Mouse (Mus musculus) forebrain, postnatal 0 days (tissue): ENCODE measurements around the gene Smc5. TPM values are rescaled to one million over a fixed set of nuclear protein-coding genes. Genes with fewer than 3 reads are reported as not detected.

Experiments
- ATAC-seq: fragments of 200-750 bp; cut with Nextera tagmentation; 2 replicates; pipeline ENCODE4 v1.8.0; 2017; ENCODE audit warnings: mild to moderate bottlenecking, moderate library complexity
- DNase-seq: peaks from one replicate; pipeline ENCODE4 v3.0.0-alpha.2; 2015
- H3K27ac ChIP-seq: fragments of 300-500 bp; sonication (generic); 2 replicates; pipeline ENCODE4 v1.5.1; 2014; ENCODE audit warnings: low read depth, mild to moderate bottlenecking, antibody characterized with exemption, low read length, moderate library complexity, mixed read lengths
- H3K27me3 ChIP-seq: fragments of 300-500 bp; sonication (generic); 2 replicates; pipeline ENCODE4 v1.6.1; 2014; ENCODE audit warnings: mild to moderate bottlenecking, low read length, mixed read lengths; ENCODE audit not compliant: insufficient read depth
- H3K36me3 ChIP-seq: fragments of 300-500 bp; sonication (generic); 2 replicates; pipeline ENCODE4 v1.6.1; 2014; ENCODE audit warnings: mild to moderate bottlenecking, moderate library complexity; ENCODE audit not compliant: insufficient read depth
- H3K4me1 ChIP-seq: fragments of 300-500 bp; sonication (generic); 2 replicates; pipeline ENCODE4 v1.6.1; 2014; ENCODE audit warnings: antibody characterized with exemption; ENCODE audit not compliant: insufficient read depth
- H3K4me2 ChIP-seq: fragments of 300-500 bp; sonication (generic); 2 replicates; pipeline ENCODE4 v1.6.1; 2014; ENCODE audit warnings: low read depth, mild to moderate bottlenecking, moderate library complexity
- H3K4me3 ChIP-seq: fragments of 300-500 bp; sonication (generic); 2 replicates; pipeline ENCODE4 v1.5.1; 2014; ENCODE audit warnings: low read depth, low read length, mixed read lengths
- H3K9ac ChIP-seq: fragments of 300-500 bp; sonication (generic); 2 replicates; pipeline ENCODE4 v1.6.1; 2014; ENCODE audit warnings: mild to moderate bottlenecking
- H3K9me3 ChIP-seq: fragments of 300-500 bp; sonication (generic); 2 replicates; pipeline ENCODE4 v1.6.1; 2016; ENCODE audit warnings: low read length
- CTCF ChIP-seq: sonication (generic); IDR thresholded peaks from 2 replicates; pipeline ENCODE4 v1.5.1; 2016; ENCODE audit warnings: antibody characterized with exemption, control low read depth, low read depth
- WGBS: fragments of 180-500 bp; shearing (Covaris S2); extraction: QIAGEN DNeasy Blood & Tissue Kit; methylation state at CpG from one replicate; pipeline ENCODE4 v1.1.7; 2014; 5-methylcytosine and 5-hydroxymethylcytosine counted together
- polyA plus RNA-seq: library from polyadenylated mRNA; unstranded; fragments of >200 nt; fragmentation: Nextera tagmentation; extraction: Ambion mirVana; gene quantifications from 2 replicates; pipeline ENCODE4 v1.2.1, GENCODE M21; 2015
- total RNA-seq: library from RNA; depleted of rRNA; stranded (reverse); fragments of >200 nt; gene quantifications from 2 replicates; pipeline ENCODE4 v1.2.3, GENCODE M21; 2014

Gene Smc5
- total and polyA plus RNA-seq, 2 experiments from 2014 or later = 15.5 to 48.5 TPM

- H3K4me3 ChIP-seq = no peak overlapping the region
- H3K27ac ChIP-seq = no peak overlapping the region
- no peak for TF ChIP-seq CTCF
- H3K9ac ChIP-seq = no peak overlapping the region
- 0 out of 2 replicates have a peak, but pooled peaks cover 2% of the 10 kb centered on the region for H3K4me1 ChIP-seq
- no peaks in the 10 kb centered on the region for H3K9me3 ChIP-seq
- DNase-seq = no peak
- WGBS = 93% methylated on average over 1 of the region's 1 CpGs
- no peak overlapping the region for H3K4me2 ChIP-seq
- no peaks in the 10 kb centered on the region for H3K36me3 ChIP-seq
- H3K27me3 ChIP-seq = no peaks in the 10 kb centered on the region
- ATAC-seq = no peak
Measured at GRCm38 (mm10) chr19:23189744-23190143, 84.0 kb downstream of the Smc5 start.

GRCm38 (mm10) chr19:23188986-23189385 is 84.7 kb downstream of the Smc5 start:
- Histone ChIP-seq H3K4me2 (no peak overlapping the region), H3K4me3 (no peak overlapping the region), H3K27ac (no peak overlapping the region), H3K27me3 (no peaks in the 10 kb centered on the region), H3K9ac (no peak overlapping the region), H3K36me3 (no peaks in the 10 kb centered on the region), H3K4me1 (0 out of 2 replicates have a peak, but pooled peaks cover 2% of the 10 kb centered on the region), H3K9me3 (no peaks in the 10 kb centered on the region)
- no peak for TF ChIP-seq CTCF
- ATAC-seq (no peak), DNase-seq (no peak)
- 95% methylated on average over 7 of the region's 7 CpGs for WGBS

- 61% methylated on average over 6 of the region's 6 CpGs for WGBS
- 0 out of 2 replicates have a peak, but pooled peaks cover 2% of the 10 kb centered on the region for H3K4me1 ChIP-seq
- H3K4me2 ChIP-seq = no peak overlapping the region
- no peak overlapping the region for H3K9ac ChIP-seq
- ATAC-seq (peak; percentile 71), DNase-seq (peak; percentile 34)
- no peak for TF ChIP-seq CTCF
- H3K9me3 ChIP-seq = no peaks in the 10 kb centered on the region
- no peak overlapping the region for H3K27ac ChIP-seq
- no peaks in the 10 kb centered on the region for H3K27me3 ChIP-seq
- no peaks in the 10 kb centered on the region for H3K36me3 ChIP-seq
- H3K4me3 ChIP-seq = no peak overlapping the region
Measured at GRCm38 (mm10) chr19:23187732-23188131, 86.0 kb downstream of the Smc5 start.

GRCm38 (mm10) chr19:23184068-23184467 is 89.6 kb downstream of the Smc5 start:
- H3K4me1 ChIP-seq = 0 out of 2 replicates have a peak, but pooled peaks cover 2% of the 10 kb centered on the region
- no peak overlapping the region for H3K4me3 ChIP-seq
- H3K9ac ChIP-seq = no peak overlapping the region
- H3K27ac ChIP-seq = no peak overlapping the region
- H3K36me3 ChIP-seq = no peaks in the 10 kb centered on the region; the same call in 1 of the 2 replicates
- WGBS = 75% methylated on average over 4 of the region's 4 CpGs
- no peak for DNase-seq
- no peak for TF ChIP-seq CTCF
- no peak for ATAC-seq
- no peak overlapping the region for H3K4me2 ChIP-seq
- H3K9me3 ChIP-seq = no peaks in the 10 kb centered on the region
- H3K27me3 ChIP-seq = no peaks in the 10 kb centered on the region

- Histone ChIP-seq H3K9ac (no peak overlapping the region), H3K27ac (no peak overlapping the region), H3K36me3 (no peaks in the 10 kb centered on the region; the same call in 1 of the 2 replicates), H3K4me1 (0 out of 2 replicates have a peak, but pooled peaks cover under 1% of the 10 kb centered on the region), H3K27me3 (no peaks in the 10 kb centered on the region), H3K4me3 (no peak overlapping the region), H3K9me3 (no peaks in the 10 kb centered on the region), H3K4me2 (no peak overlapping the region)
- WGBS = 96% methylated on average over 4 of the region's 4 CpGs
- no peak for TF ChIP-seq CTCF
- DNase-seq = no peak
- ATAC-seq = no peak
Measured at GRCm38 (mm10) chr19:23183493-23183892, 90.2 kb downstream of the Smc5 start.

- no peak overlapping the region for H3K4me3 ChIP-seq
- H3K4me2 ChIP-seq = no peak overlapping the region
- DNase-seq = no peak
- WGBS = 96% methylated on average over 3 of the region's 3 CpGs
- no peak overlapping the region for H3K9ac ChIP-seq
- no peaks in the 10 kb centered on the region for H3K27me3 ChIP-seq
- no peak for TF ChIP-seq CTCF
- no peak for ATAC-seq
- no peaks in the 10 kb centered on the region; the same call in 1 of the 2 replicates for H3K36me3 ChIP-seq
- no peak overlapping the region for H3K27ac ChIP-seq
- H3K9me3 ChIP-seq = no peaks in the 10 kb centered on the region
- no peaks in the 10 kb centered on the region for H3K4me1 ChIP-seq
Measured at GRCm38 (mm10) chr19:23178533-23178932, 95.2 kb downstream of the Smc5 start.

- Histone ChIP-seq H3K27ac (no peak overlapping the region), H3K9ac (no peak overlapping the region), H3K4me1 (no peaks in the 10 kb centered on the region), H3K4me3 (no peak overlapping the region), H3K4me2 (no peak overlapping the region), H3K27me3 (no peaks in the 10 kb centered on the region), H3K36me3 (no peaks in the 10 kb centered on the region; the same call in 1 of the 2 replicates), H3K9me3 (no peaks in the 10 kb centered on the region)
- WGBS = 78% methylated on average over 2 of the region's 2 CpGs
- TF ChIP-seq CTCF = no peak
- ATAC-seq = no peak
- DNase-seq = no peak
Measured at GRCm38 (mm10) chr19:23175511-23175910, 98.2 kb downstream of the Smc5 start.
